Mouse (Mus musculus): ENCODE measurements around the gene Ola1.

The Ola1 gene

GRCm38 (mm10) chr2:73218913-73219312, at the start of gene Ola1:
Gene Ola1, minus strand, starts transcription at chr2:73218924.
- DNase-seq (ENCODE audit: extremely low spot score, low spot score), result no peak

- DNase-seq (ENCODE audit: extremely low spot score, low spot score), result peak; percentile 54
These were observed 49.6 kb upstream of the Ola1 start for GRCm38 (mm10) chr2:73268281-73268680.

GRCm38 (mm10) chr2:73267818-73268217, 49.1 kb upstream of the Ola1 start:
- peak; percentile 25 for DNase-seq (ENCODE audit: extremely low spot score, low spot score)

GRCm38 (mm10) chr2:73267231-73267630, 48.5 kb upstream of the Ola1 start:
- DNase-seq (ENCODE audit: extremely low spot score, low spot score), result no peak

- no peak for DNase-seq (ENCODE audit: extremely low spot score, low spot score)
These were observed 47.9 kb upstream of the Ola1 start for GRCm38 (mm10) chr2:73266623-73267022.

DNA sequence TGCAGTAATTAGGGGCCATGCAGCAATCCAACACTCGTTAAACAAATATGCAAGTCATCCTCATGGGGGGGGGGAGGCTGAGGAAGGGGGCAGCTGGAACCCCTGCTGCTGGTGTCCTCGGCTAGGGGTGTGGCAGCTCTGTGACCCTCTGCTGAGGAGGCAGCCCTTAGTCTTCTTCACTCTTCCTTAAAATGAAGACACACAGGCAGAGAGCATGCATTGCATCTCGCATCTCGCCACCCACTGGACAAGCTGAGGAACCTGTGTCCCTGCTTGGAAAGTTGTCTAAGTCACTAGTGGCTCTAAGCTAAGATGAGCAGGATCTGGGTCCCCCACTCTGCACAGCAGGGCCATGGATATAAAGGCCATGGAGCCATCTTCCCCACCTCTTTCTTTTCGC, 47.3 kb upstream of the Ola1 start:
- DNase-seq (ENCODE audit: extremely low spot score, low spot score), result peak; percentile 45

DNA sequence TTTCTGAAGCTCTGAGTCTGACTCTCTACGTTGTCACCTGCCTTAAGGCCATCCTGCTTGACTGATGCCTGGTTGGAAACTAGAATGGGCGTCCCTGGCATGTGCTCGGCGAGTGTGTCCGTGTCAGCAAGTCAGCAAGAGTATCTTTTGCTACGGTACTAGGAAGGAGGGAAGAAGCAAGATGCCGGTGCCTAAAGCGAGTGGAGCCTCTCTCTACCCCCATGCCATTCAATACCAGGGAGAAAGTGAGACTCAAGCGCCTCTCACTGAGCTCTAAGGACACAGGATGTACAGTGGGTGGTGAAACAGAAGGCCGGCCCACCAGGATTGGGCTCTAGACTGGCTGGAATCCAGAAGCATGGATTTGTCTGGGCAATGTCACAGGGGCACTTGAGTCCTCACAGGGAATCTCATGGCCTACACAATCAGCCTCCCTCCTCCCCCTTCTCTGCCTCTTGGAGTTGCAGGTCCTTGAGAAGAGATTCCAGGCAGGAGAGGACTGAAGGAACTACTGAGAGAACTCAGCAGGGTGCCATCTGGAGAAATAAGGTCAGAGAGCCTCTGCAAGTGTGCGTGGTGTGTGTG, 46.0 kb upstream of the Ola1 start:
- peak; percentile 44 for DNase-seq (ENCODE audit: extremely low spot score, low spot score)

DNA sequence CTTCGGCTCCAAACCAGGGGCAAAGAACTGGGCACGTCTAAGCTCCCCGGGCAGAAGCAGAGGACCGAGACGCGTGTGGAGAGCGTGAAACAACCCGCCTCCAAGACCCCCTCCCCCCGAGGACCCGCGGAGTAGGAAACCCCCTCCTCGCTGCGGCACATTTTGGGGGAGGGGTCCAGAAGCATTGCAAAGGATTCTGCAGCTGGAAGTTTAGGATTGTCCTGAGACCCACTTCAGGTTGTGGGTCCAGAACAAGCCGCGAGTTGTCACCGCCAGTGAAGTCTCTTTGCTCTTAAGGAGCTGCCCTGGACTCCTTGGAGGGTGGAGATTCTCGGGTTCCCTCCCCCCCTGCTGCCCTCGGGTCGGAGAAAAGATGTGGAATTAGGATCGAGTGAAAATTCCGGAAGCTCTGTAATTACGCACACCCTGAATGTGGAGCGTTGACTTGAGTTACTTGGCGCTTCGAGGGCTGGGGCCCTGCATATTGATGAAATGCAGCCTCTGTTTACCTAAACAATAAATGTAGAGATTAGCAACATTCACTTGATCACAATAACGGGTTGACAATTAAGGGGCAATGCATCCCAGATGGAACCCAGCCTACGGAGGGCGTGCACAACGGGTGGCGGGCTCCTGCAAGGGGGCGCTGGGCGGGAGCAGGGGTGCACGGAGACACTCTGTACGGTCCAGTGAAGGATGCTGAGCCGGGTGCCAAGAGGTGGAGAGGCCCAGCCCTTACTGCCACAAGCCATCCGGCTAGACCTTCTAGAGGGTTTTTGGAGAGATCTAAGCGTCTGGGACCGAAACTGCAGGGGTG, 45.3 kb upstream of the Ola1 start:
- DNase-seq (ENCODE audit: extremely low spot score, low spot score), result peak; percentile 55

DNA sequence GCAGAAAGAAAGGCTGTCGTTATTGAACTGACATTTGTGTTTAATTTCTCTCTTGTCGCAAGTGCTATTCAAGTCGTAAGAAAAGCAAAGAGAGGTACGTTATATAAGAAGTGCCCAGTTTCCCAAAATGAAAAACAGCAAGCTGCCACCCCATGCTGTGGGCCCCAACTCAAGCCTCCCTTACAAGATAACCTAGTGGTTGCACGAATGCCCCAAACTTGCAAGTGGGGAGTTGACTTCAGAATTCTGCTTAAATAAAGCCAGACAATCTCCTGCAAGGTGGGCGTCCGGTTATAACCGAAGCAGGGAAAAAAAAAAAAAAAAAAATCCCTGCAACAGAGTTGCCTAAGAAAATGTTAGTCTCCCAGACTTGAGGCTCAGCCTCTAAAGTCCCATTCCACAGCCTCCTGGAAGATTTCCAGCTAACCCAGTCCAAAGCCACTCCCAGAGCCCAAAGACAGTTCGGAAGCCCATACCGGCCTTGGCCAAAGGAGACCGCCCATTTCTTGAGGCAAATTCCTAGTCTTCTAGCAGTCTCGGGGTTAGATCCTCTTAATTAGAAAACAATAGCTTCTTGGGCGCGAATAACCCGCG, 44.5 kb upstream of the Ola1 start:
- no peak for DNase-seq (ENCODE audit: extremely low spot score, low spot score)

- no peak for DNase-seq (ENCODE audit: extremely low spot score, low spot score)
These were observed 30.0 kb upstream of the Ola1 start for GRCm38 (mm10) chr2:73248701-73249100.

DNA sequence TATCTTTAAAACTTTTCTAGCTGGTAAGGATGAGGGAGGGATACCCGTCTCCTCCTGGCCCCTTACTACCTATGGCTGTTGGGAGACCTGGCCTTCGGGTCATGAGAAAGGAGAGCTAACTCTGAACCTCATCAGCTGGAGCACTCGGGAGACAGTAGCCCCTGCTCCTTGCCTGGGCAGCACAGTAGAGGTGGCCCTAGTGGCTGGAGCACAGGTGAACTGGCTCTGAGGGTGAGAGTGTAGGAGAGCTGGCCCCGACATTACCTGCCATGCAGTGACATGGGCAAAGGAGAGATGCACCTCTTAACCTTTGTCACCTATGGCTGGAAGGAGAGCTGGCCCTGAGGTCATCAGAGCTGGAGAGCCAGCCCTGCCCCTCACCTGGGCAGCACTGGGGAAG, 22.6 kb upstream of the Ola1 start:
- no peak for DNase-seq (ENCODE audit: extremely low spot score, low spot score)

- no peak for DNase-seq (ENCODE audit: extremely low spot score, low spot score)
These were observed 12.4 kb upstream of the Ola1 start for GRCm38 (mm10) chr2:73231081-73231480.

DNA sequence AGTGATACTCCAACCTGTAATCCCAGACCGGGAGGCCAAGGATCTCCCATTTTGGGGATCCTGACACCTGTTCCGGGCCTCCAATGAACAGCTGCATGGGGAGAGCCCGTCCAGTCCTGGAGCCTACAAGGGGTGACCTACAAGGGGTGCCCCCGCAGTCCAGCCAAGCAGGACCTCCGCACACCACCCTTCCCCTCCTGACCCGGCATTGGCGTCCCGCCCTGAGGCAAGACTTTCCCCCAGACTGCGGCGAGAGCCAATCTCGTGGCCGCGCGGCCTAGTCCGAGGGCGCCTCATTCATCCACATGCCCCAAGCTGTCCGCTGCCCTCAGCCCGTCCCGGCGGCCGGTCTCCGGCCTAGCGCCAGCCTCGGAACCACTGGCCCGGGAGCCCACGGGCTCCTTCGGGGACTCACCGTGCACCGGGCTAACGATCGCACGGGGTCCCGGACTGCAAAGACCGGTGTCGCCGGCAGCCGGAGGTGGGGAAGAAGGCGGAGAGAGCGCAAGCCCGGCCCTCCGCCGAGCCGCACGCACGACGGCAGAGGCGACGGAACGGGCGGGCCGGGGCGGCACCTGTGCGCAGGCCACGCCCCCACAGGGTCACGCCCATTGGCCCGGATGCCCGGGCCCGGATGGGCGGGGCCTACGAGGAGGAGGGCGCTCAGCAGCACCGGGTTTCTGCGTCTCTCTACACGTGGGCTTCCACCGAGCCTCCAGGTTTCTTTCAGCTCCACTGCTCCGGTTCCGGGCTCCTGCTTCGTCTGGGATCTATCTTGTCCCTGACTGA, 4.7 kb downstream of the Ola1 start:
- DNase-seq (ENCODE audit: extremely low spot score, low spot score), result peak; percentile 85

GRCm38 (mm10) chr2:73213539-73213870, 5.2 kb downstream of the Ola1 start:
- DNase-seq (ENCODE audit: extremely low spot score, low spot score), result no peak

GRCm38 (mm10) chr2:73204328-73204727, 14.4 kb downstream of the Ola1 start:
- DNase-seq (ENCODE audit: extremely low spot score, low spot score), result no peak

DNA sequence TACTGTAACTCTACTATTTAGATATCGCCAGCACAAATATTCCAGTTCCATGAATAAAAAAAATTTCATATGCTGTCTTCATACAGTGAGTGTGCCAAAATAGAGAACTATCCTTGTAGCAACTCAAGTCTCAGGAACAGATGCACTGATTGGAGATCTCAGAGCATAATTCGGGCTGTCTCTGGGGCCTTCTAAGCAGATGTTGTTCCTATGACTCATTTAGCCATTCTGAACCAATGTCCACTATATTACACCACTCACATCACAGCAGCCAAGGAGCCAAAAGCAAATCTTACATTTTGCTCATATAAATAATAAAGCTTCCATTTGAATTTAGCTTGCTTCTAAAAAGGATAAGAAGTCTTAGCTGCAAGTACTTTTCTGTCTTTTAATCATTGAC, 30.2 kb downstream of the Ola1 start:
- DNase-seq (ENCODE audit: extremely low spot score, low spot score), result no peak

- DNase-seq (ENCODE audit: extremely low spot score, low spot score), result no peak
These were observed 33.5 kb downstream of the Ola1 start for GRCm38 (mm10) chr2:73185185-73185584.

DNA sequence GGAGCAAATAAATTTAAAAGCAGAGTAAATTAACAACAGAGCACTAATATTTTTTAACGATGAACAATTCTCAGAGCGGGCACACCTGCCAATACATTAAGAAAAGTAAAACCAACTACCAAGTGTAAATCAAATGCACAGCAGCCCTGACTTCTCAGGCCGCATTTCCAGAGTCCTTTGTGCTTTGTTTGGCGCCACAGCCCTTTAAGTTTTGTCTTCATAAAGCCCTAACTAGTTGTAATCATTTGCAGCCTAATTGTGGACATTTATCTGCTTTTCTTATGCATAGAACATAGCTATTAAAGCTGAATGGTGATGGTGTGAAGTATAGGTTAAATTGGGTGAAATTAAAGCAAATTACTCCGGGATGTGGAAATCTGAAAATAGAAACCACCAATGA, 49.2 kb downstream of the Ola1 start:
- no peak for DNase-seq (ENCODE audit: extremely low spot score, low spot score)

- DNase-seq (ENCODE audit: extremely low spot score, low spot score), result peak; percentile 32
These were observed 51.6 kb downstream of the Ola1 start for GRCm38 (mm10) chr2:73167126-73167525.

GRCm38 (mm10) chr2:73164666-73165065, 54.1 kb downstream of the Ola1 start:
- no peak for DNase-seq (ENCODE audit: extremely low spot score, low spot score)

DNA sequence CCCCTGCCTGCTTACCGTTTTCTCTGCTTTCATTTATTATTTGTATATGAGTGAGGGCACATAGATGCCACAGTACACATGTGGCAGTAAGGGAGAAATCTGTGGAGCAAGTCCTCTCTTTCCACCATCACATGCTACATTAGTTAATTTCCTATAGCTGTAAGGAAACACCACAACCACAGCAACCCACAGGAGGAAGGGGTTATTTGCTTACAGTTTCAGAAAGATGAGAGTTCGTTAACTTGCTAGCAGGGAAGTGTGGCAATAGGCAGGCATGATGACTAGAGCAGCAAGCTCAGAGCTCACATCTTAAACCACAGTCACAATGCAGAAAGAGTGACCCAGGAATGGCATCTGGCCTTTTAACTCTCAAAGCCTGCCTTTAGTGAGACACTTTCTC, 58.0 kb downstream of the Ola1 start:
- DNase-seq (ENCODE audit: extremely low spot score, low spot score), result no peak

- DNase-seq (ENCODE audit: extremely low spot score, low spot score), result no peak
These were observed 61.5 kb downstream of the Ola1 start for GRCm38 (mm10) chr2:73157202-73157601.

Measured in neural tube, embryonic 10.5 days (tissue).